Mouse (Mus musculus): ENCODE results near the gene Rnf135.
"Not testable (repeated sequence)": the region's sequence is repeated elsewhere in the genome, so short reads cannot be mapped to it uniquely, and the experiment has no call there.

Rnf135 gene

GRCm38 (mm10) chr11:80183705-80184255, at the start of gene Rnf135:
TSS of gene Rnf135 (plus strand) at chr11:80183851.
- DNase-seq (ENCODE audit: low spot score) = peak; percentile 56

GRCm38 (mm10) chr11:80134744-80135143, 48.9 kb upstream of the Rnf135 start:
- DNase-seq (ENCODE audit: low spot score) = no peak

GRCm38 (mm10) chr11:80135954-80136683, 47.5 kb upstream of the Rnf135 start:
- DNase-seq (ENCODE audit: low spot score) = no peak

- peak; percentile 22 for DNase-seq (ENCODE audit: low spot score)
These were observed 46.9 kb upstream of the Rnf135 start for GRCm38 (mm10) chr11:80136786-80137185.

- no peak for DNase-seq (ENCODE audit: low spot score)
These were observed 45.9 kb upstream of the Rnf135 start for GRCm38 (mm10) chr11:80137773-80138172.

GRCm38 (mm10) chr11:80141825-80142521, 41.7 kb upstream of the Rnf135 start, which contains the start of gene Tefm:
TSS of gene Tefm (minus strand) at chr11:80142175.
- peak; percentile 74 for DNase-seq (ENCODE audit: low spot score)

- no peak for DNase-seq (ENCODE audit: low spot score)
These were observed 40.8 kb upstream of the Rnf135 start for GRCm38 (mm10) chr11:80142872-80143271.

GRCm38 (mm10) chr11:80145787-80146275, 37.8 kb upstream of the Rnf135 start:
- DNase-seq (ENCODE audit: low spot score) = no peak

- DNase-seq (ENCODE audit: low spot score) = no peak
These were observed 35.9 kb upstream of the Rnf135 start for GRCm38 (mm10) chr11:80147748-80148147.

GRCm38 (mm10) chr11:80148313-80148712, 35.3 kb upstream of the Rnf135 start:
- no peak for DNase-seq (ENCODE audit: low spot score)

- not testable (repeated sequence) for DNase-seq (ENCODE audit: low spot score)
These were observed 34.7 kb upstream of the Rnf135 start for GRCm38 (mm10) chr11:80148974-80149373.

- DNase-seq (ENCODE audit: low spot score) = no peak
These were observed 34.1 kb upstream of the Rnf135 start for GRCm38 (mm10) chr11:80149412-80150023.

- no peak for DNase-seq (ENCODE audit: low spot score)
These were observed 33.1 kb upstream of the Rnf135 start for GRCm38 (mm10) chr11:80150566-80150965.

GRCm38 (mm10) chr11:80151541-80151940, 32.1 kb upstream of the Rnf135 start:
- no peak for DNase-seq (ENCODE audit: low spot score)

- DNase-seq (ENCODE audit: low spot score) = no peak
These were observed 31.3 kb upstream of the Rnf135 start for GRCm38 (mm10) chr11:80152376-80152775.

GRCm38 (mm10) chr11:80153857-80154495, 29.7 kb upstream of the Rnf135 start, which contains the start of gene Adap2:
TSS of gene Adap2 (plus strand) at chr11:80154105.
- DNase-seq (ENCODE audit: low spot score) = no peak

- DNase-seq (ENCODE audit: low spot score) = no peak
These were observed 29.1 kb upstream of the Rnf135 start for GRCm38 (mm10) chr11:80154501-80154900.

GRCm38 (mm10) chr11:80155541-80155940, 28.1 kb upstream of the Rnf135 start:
- no peak for DNase-seq (ENCODE audit: low spot score)

GRCm38 (mm10) chr11:80155961-80156360, 27.7 kb upstream of the Rnf135 start:
- no peak for DNase-seq (ENCODE audit: low spot score)

- DNase-seq (ENCODE audit: low spot score) = no peak
These were observed 26.8 kb upstream of the Rnf135 start for GRCm38 (mm10) chr11:80156841-80157240.

GRCm38 (mm10) chr11:80159018-80159417, 24.6 kb upstream of the Rnf135 start:
- no peak for DNase-seq (ENCODE audit: low spot score)

GRCm38 (mm10) chr11:80161041-80161440, 22.6 kb upstream of the Rnf135 start:
- DNase-seq (ENCODE audit: low spot score) = no peak
